Mouse (Mus musculus): ENCODE data around the gene Olfr735.

DNA sequence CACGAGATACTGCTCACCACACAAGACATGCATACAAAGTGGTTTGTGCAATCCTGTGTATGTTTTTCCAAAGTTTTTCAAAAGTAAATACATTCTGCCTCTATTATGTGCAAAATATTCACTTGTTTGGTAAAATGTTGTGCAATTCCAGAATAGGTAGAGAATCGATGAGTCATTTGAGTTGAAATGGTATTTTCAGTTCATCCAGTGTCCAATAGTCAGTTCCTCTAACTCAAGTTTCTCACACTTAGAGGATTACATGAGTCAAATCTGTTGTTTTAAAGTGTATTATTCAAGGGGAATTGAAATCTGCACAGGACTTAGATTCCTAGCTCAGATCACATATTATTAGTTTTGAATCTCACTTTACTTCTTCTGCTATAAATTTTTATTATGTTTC is 14.9 kb upstream of the Olfr735 start:
- TF ChIP-seq POLR2A (IDR thresholded peaks at IDR 0.05; ENCODE audit: extremely low read depth, insufficient read depth, low read length) (no peak), CTCF (IDR thresholded peaks at IDR 0.05; ENCODE audit: extremely low read depth, insufficient read depth, low read length) (no peak)

Measured in cortical plate, adult 2 months (tissue).